Mouse (Mus musculus) small intestine, adult 2 months (tissue): ENCODE data around the gene Gm45713.

Source experiments
- CTCF ChIP-seq: fragments of 200-500 bp; IDR thresholded peaks from 2 replicates; pipeline ENCODE4 v1.5.1; 2012; ENCODE audit warnings: low read depth, mild to moderate bottlenecking, control low read depth, inconsistent platforms, low read length, moderate library complexity, mixed read lengths; ENCODE audit not compliant: insufficient replicate concordance, insufficient read length; ENCODE audit errors: extremely low read depth
- POLR2A ChIP-seq: fragments of 200-500 bp; IDR thresholded peaks from 2 replicates; pipeline ENCODE4 v1.6.1; 2012; ENCODE audit warnings: low read depth, mild to moderate bottlenecking, control low read depth, inconsistent platforms, low read length, moderate library complexity

DNA sequence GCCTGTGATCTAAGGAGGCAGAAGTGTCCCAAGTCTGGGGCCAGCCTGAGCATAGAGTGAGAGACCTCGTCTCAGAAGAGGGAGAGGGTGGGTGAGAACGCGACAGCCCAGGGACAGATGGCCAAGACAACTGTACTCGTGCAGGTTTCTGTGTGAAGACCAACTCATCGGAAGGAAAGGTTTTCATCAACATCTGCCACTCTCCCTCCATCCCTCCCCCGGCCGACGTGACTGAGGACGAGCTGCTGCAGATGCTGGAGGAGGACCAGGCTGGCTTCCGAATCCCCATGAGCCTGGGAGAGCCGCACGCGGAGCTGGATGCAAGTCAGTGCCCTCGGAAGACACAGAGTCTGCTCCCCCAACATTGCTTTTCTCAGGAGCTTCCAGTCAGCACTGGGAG is 21.4 kb upstream of the Gm45713 start:
- no peak for TF ChIP-seq CTCF
- no peak for TF ChIP-seq POLR2A
